Mouse (Mus musculus): Measurements from ENCODE around the gene Negr1.

The Negr1 gene

GRCm38 (mm10) chr3:157164840-157165595, 603.4 kb downstream of the Negr1 start:
- no peaks in the 10 kb centered on the region for H3K4me1 ChIP-seq (replicated peaks; ENCODE audit: low read depth, low read length)
- H3K4me3 ChIP-seq (replicated peaks; ENCODE audit: low read length) = no peak overlapping the region
- TF ChIP-seq POU5F1 (IDR thresholded peaks at IDR 0.05; ENCODE audit: borderline replicate concordance, low read length) (no peak), CTCF (conservative IDR thresholded peaks at IDR 0.05; ENCODE audit: low read length) (no peak), NANOG (IDR thresholded peaks at IDR 0.05; ENCODE audit: borderline replicate concordance, low read length) (no peak)
- no peaks in the 10 kb centered on the region for H3K27me3 ChIP-seq (ENCODE audit: insufficient read depth, low read length)
- H3K36me3 ChIP-seq (ENCODE audit: insufficient read depth, low read length) = no peaks in the 10 kb centered on the region
- no peaks in the 10 kb centered on the region for H3K9me3 ChIP-seq (ENCODE audit: low read length)

- TF ChIP-seq POU5F1 (IDR thresholded peaks at IDR 0.05; ENCODE audit: borderline replicate concordance, low read length) (no peak), CTCF (conservative IDR thresholded peaks at IDR 0.05; ENCODE audit: low read length) (no peak), NANOG (IDR thresholded peaks at IDR 0.05; ENCODE audit: borderline replicate concordance, low read length) (no peak)
- H3K36me3 ChIP-seq (ENCODE audit: insufficient read depth, low read length) = no peaks in the 10 kb centered on the region
- H3K4me3 ChIP-seq (replicated peaks; ENCODE audit: low read length) = no peak overlapping the region
- H3K9me3 ChIP-seq (ENCODE audit: low read length) = no peaks in the 10 kb centered on the region
- no peaks in the 10 kb centered on the region for H3K27me3 ChIP-seq (ENCODE audit: insufficient read depth, low read length)
- H3K4me1 ChIP-seq (replicated peaks; ENCODE audit: low read depth, low read length) = no peaks in the 10 kb centered on the region
Measured at GRCm38 (mm10) chr3:157181975-157182374, 620.4 kb downstream of the Negr1 start.

DNA sequence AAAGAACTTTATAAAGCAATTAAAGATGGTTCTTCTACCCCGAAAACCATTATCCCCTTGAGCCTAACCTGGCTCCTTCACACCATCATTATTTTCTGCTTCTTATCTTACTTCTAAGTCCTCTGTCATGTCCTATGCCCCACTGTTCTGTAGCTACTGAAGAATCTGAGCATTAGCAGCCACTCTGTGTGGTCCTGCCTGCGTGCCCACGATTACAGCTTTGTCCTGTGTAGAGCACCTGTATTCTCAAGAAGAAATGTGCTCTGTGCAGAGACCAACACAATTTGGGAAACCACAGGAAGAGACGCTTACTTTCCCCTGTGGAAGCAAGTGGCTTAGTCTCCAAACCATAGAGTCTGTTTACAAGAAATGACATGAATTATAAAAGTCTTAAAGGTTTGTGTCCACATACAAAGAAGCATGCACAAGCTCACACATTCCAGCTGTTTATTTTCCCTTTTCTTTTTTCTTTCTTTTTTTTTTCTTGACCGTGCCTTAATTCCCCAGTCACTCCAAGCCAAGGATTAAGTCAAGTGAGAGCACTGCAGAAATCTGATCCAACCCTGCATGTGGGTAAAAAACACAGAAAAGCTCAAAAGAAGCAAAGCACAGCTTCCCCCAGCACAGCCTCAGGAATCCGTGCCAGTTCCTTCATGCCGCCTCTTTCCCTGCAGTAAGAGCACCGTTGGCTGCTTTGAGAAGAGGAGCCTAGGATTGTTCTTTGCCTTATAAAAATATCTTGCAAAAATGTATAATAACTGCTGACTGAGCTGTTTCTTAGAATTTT, 627.5 kb downstream of the Negr1 start:
- no peaks in the 10 kb centered on the region for H3K36me3 ChIP-seq (ENCODE audit: insufficient read depth, low read length)
- TF ChIP-seq POU5F1 (IDR thresholded peaks at IDR 0.05; ENCODE audit: borderline replicate concordance, low read length) (no peak), CTCF (conservative IDR thresholded peaks at IDR 0.05; ENCODE audit: low read length) (no peak), NANOG (IDR thresholded peaks at IDR 0.05; ENCODE audit: borderline replicate concordance, low read length) (no peak)
- H3K27me3 ChIP-seq (ENCODE audit: insufficient read depth, low read length) = no peaks in the 10 kb centered on the region
- no peaks in the 10 kb centered on the region for H3K9me3 ChIP-seq (ENCODE audit: low read length)
- H3K4me1 ChIP-seq (replicated peaks; ENCODE audit: low read depth, low read length) = no peaks in the 10 kb centered on the region
- no peak overlapping the region for H3K4me3 ChIP-seq (replicated peaks; ENCODE audit: low read length)

- Histone ChIP-seq H3K36me3 (ENCODE audit: insufficient read depth, low read length) (no peaks in the 10 kb centered on the region), H3K9me3 (ENCODE audit: low read length) (no peaks in the 10 kb centered on the region), H3K4me3 (replicated peaks; ENCODE audit: low read length) (no peak overlapping the region), H3K4me1 (replicated peaks; ENCODE audit: low read depth, low read length) (no peaks in the 10 kb centered on the region), H3K27me3 (ENCODE audit: insufficient read depth, low read length) (no peaks in the 10 kb centered on the region)
- TF ChIP-seq CTCF (conservative IDR thresholded peaks at IDR 0.05; ENCODE audit: low read length) (no peak), POU5F1 (IDR thresholded peaks at IDR 0.05; ENCODE audit: borderline replicate concordance, low read length) (no peak), NANOG (IDR thresholded peaks at IDR 0.05; ENCODE audit: borderline replicate concordance, low read length) (no peak)
Measured at GRCm38 (mm10) chr3:157189834-157190233, 628.2 kb downstream of the Negr1 start.

GRCm38 (mm10) chr3:157190551-157190950, 629.0 kb downstream of the Negr1 start:
- TF ChIP-seq POU5F1 (IDR thresholded peaks at IDR 0.05; ENCODE audit: borderline replicate concordance, low read length) = no peak
- no peak for TF ChIP-seq CTCF (conservative IDR thresholded peaks at IDR 0.05; ENCODE audit: low read length)
- no peak for TF ChIP-seq NANOG (IDR thresholded peaks at IDR 0.05; ENCODE audit: borderline replicate concordance, low read length)
- Histone ChIP-seq H3K4me3 (replicated peaks; ENCODE audit: low read length) (no peak overlapping the region), H3K4me1 (replicated peaks; ENCODE audit: low read depth, low read length) (no peaks in the 10 kb centered on the region), H3K36me3 (ENCODE audit: insufficient read depth, low read length) (no peaks in the 10 kb centered on the region), H3K9me3 (ENCODE audit: low read length) (no peaks in the 10 kb centered on the region), H3K27me3 (ENCODE audit: insufficient read depth, low read length) (no peaks in the 10 kb centered on the region)

GRCm38 (mm10) chr3:157192021-157192420, 630.4 kb downstream of the Negr1 start:
- no peaks in the 10 kb centered on the region for H3K9me3 ChIP-seq (ENCODE audit: low read length)
- TF ChIP-seq POU5F1 (IDR thresholded peaks at IDR 0.05; ENCODE audit: borderline replicate concordance, low read length) (no peak), CTCF (conservative IDR thresholded peaks at IDR 0.05; ENCODE audit: low read length) (no peak), NANOG (IDR thresholded peaks at IDR 0.05; ENCODE audit: borderline replicate concordance, low read length) (no peak)

DNA sequence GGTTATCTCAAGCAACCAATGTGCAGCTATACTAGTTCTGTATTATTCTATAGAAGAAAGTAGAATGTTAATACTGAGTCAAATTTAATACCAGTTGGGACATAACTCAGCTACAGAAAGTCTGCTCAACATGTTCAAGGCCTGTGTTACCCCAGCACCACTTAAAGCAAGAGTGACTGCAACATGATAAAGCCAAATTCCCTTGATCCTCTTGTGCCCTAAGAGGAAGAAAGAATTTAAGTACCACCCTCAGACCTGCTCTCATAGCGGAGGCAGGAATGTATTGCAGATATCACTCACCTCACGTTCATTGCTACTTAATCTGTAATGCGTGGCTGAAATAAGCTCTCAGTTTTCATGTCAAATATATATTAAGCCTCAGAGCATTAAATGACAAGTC, 631.5 kb downstream of the Negr1 start:
- no peaks in the 10 kb centered on the region for H3K4me1 ChIP-seq (replicated peaks; ENCODE audit: low read depth, low read length)
- H3K9me3 ChIP-seq (ENCODE audit: low read length) = no peaks in the 10 kb centered on the region
- no peaks in the 10 kb centered on the region for H3K36me3 ChIP-seq (ENCODE audit: insufficient read depth, low read length)
- no peak for TF ChIP-seq POU5F1 (IDR thresholded peaks at IDR 0.05; ENCODE audit: borderline replicate concordance, low read length)
- H3K4me3 ChIP-seq (replicated peaks; ENCODE audit: low read length) = no peak overlapping the region
- no peaks in the 10 kb centered on the region for H3K27me3 ChIP-seq (ENCODE audit: insufficient read depth, low read length)

More at GRCm38 (mm10) chr3:157192021-157192420, 630.4 kb downstream of the Negr1 start:
- no peak overlapping the region for H3K4me3 ChIP-seq (replicated peaks; ENCODE audit: low read length)
- no peaks in the 10 kb centered on the region for H3K27me3 ChIP-seq (ENCODE audit: insufficient read depth, low read length)
- no peaks in the 10 kb centered on the region for H3K36me3 ChIP-seq (ENCODE audit: insufficient read depth, low read length)
- no peaks in the 10 kb centered on the region for H3K4me1 ChIP-seq (replicated peaks; ENCODE audit: low read depth, low read length)

GRCm38 (mm10) chr3:157198659-157199058, 637.1 kb downstream of the Negr1 start:
- Histone ChIP-seq H3K4me1 (replicated peaks; ENCODE audit: low read depth, low read length) (no peaks in the 10 kb centered on the region), H3K9me3 (ENCODE audit: low read length) (no peaks in the 10 kb centered on the region), H3K4me3 (replicated peaks; ENCODE audit: low read length) (no peak overlapping the region), H3K27me3 (ENCODE audit: insufficient read depth, low read length) (no peaks in the 10 kb centered on the region), H3K36me3 (ENCODE audit: insufficient read depth, low read length) (no peaks in the 10 kb centered on the region)
- TF ChIP-seq CTCF (conservative IDR thresholded peaks at IDR 0.05; ENCODE audit: low read length) = peak; percentile 38
- no peak for TF ChIP-seq NANOG (IDR thresholded peaks at IDR 0.05; ENCODE audit: borderline replicate concordance, low read length)
